Mouse (Mus musculus): ENCODE measurements around the gene Csgalnact2. TPM values are rescaled to one million over a fixed set of nuclear protein-coding genes. Genes with fewer than 3 reads are reported as not detected.

Gene Csgalnact2
- total and polyA plus RNA-seq, 2 experiments, result 1.2 to 8.7 TPM

- no peak for DNase-seq (ENCODE audit: extremely low read depth, low read depth, low spot score)
- WGBS, result 89% methylated on average over 2 of the region's 2 CpGs
- H3K9ac ChIP-seq (ENCODE audit: low read depth, low read length), result no peak overlapping the region
- peaks cover 1% of the 10 kb centered on the region; the same call in 1 of the 2 replicates for H3K4me1 ChIP-seq (ENCODE audit: control insufficient read depth, insufficient read depth, low read length)
- H3K4me3 ChIP-seq (ENCODE audit: insufficient read depth, low read depth, low read length), result no peak overlapping the region
- H3K36me3 ChIP-seq (ENCODE audit: control insufficient read depth, insufficient read depth, low read length), result peaks cover 5% of the 10 kb centered on the region
- peaks cover 3% of the 10 kb centered on the region; the same call in 1 of the 2 replicates for H3K79me2 ChIP-seq (ENCODE audit: control insufficient read depth, insufficient read depth, low read length)
- H3K27ac ChIP-seq (replicated peaks; ENCODE audit: insufficient read depth, low read depth, low read length), result no peak overlapping the region
- TF ChIP-seq CTCF (IDR thresholded peaks at IDR 0.05; ENCODE audit: low read depth, low read length) (no peak), POLR2A (IDR thresholded peaks at IDR 0.05; ENCODE audit: extremely low read depth, insufficient read depth, low read length) (no peak)
- H3K27me3 ChIP-seq (ENCODE audit: control insufficient read depth, insufficient read depth, low read length), result no peaks in the 10 kb centered on the region
These were observed 8.9 kb downstream of the Csgalnact2 start for GRCm38 (mm10) chr6:118130022-118130421.

- Histone ChIP-seq H3K79me2 (ENCODE audit: control insufficient read depth, insufficient read depth, low read length) (peaks cover 3% of the 10 kb centered on the region; the same call in 1 of the 2 replicates), H3K9ac (ENCODE audit: low read depth, low read length) (no peak overlapping the region), H3K4me3 (ENCODE audit: insufficient read depth, low read depth, low read length) (no peak overlapping the region), H3K36me3 (ENCODE audit: control insufficient read depth, insufficient read depth, low read length) (peaks cover 20% of the 10 kb centered on the region), H3K27ac (replicated peaks; ENCODE audit: insufficient read depth, low read depth, low read length) (no peak overlapping the region), H3K4me1 (ENCODE audit: control insufficient read depth, insufficient read depth, low read length) (peaks cover 1% of the 10 kb centered on the region; the same call in 1 of the 2 replicates), H3K27me3 (ENCODE audit: control insufficient read depth, insufficient read depth, low read length) (no peaks in the 10 kb centered on the region)
- peak; percentile 11 for DNase-seq (ENCODE audit: extremely low read depth, low read depth, low spot score)
- 55% methylated on average over 6 of the region's 6 CpGs for WGBS
- no peak for TF ChIP-seq POLR2A (IDR thresholded peaks at IDR 0.05; ENCODE audit: extremely low read depth, insufficient read depth, low read length)
These were observed 11.0 kb downstream of the Csgalnact2 start for GRCm38 (mm10) chr6:118127827-118128487.

GRCm38 (mm10) chr6:118127198-118127597, 11.7 kb downstream of the Csgalnact2 start:
- TF ChIP-seq POLR2A (IDR thresholded peaks at IDR 0.05; ENCODE audit: extremely low read depth, insufficient read depth, low read length) (no peak), CTCF (IDR thresholded peaks at IDR 0.05; ENCODE audit: low read depth, low read length) (no peak)
- peaks cover 26% of the 10 kb centered on the region for H3K36me3 ChIP-seq (ENCODE audit: control insufficient read depth, insufficient read depth, low read length)
- H3K27me3 ChIP-seq (ENCODE audit: control insufficient read depth, insufficient read depth, low read length), result no peaks in the 10 kb centered on the region
- no peak overlapping the region for H3K9ac ChIP-seq (ENCODE audit: low read depth, low read length)
- DNase-seq (ENCODE audit: extremely low read depth, low read depth, low spot score), result peak; percentile 15
- H3K79me2 ChIP-seq (ENCODE audit: control insufficient read depth, insufficient read depth, low read length), result peaks cover 3% of the 10 kb centered on the region; the same call in 1 of the 2 replicates
- H3K4me3 ChIP-seq (ENCODE audit: insufficient read depth, low read depth, low read length), result no peak overlapping the region
- no peak overlapping the region for H3K27ac ChIP-seq (replicated peaks; ENCODE audit: insufficient read depth, low read depth, low read length)
- H3K4me1 ChIP-seq (ENCODE audit: control insufficient read depth, insufficient read depth, low read length), result peaks cover 1% of the 10 kb centered on the region; the same call in 1 of the 2 replicates
- WGBS, result 81% methylated on average over 7 of the region's 7 CpGs

GRCm38 (mm10) chr6:118126577-118126976, 12.4 kb downstream of the Csgalnact2 start:
- peaks cover 26% of the 10 kb centered on the region for H3K36me3 ChIP-seq (ENCODE audit: control insufficient read depth, insufficient read depth, low read length)
- H3K79me2 ChIP-seq (ENCODE audit: control insufficient read depth, insufficient read depth, low read length), result no peaks in the 10 kb centered on the region
- H3K4me1 ChIP-seq (ENCODE audit: control insufficient read depth, insufficient read depth, low read length), result peaks cover 1% of the 10 kb centered on the region; the same call in 1 of the 2 replicates
- H3K9ac ChIP-seq (ENCODE audit: low read depth, low read length), result no peak overlapping the region
- no peak for DNase-seq (ENCODE audit: extremely low read depth, low read depth, low spot score)
- no peak overlapping the region for H3K27ac ChIP-seq (replicated peaks; ENCODE audit: insufficient read depth, low read depth, low read length)
- H3K27me3 ChIP-seq (ENCODE audit: control insufficient read depth, insufficient read depth, low read length), result no peaks in the 10 kb centered on the region
- TF ChIP-seq CTCF (IDR thresholded peaks at IDR 0.05; ENCODE audit: low read depth, low read length) (no peak), POLR2A (IDR thresholded peaks at IDR 0.05; ENCODE audit: extremely low read depth, insufficient read depth, low read length) (no peak)
- H3K4me3 ChIP-seq (ENCODE audit: insufficient read depth, low read depth, low read length), result no peak overlapping the region

GRCm38 (mm10) chr6:118122767-118123166, 16.2 kb downstream of the Csgalnact2 start:
- Histone ChIP-seq H3K4me1 (ENCODE audit: control insufficient read depth, insufficient read depth, low read length) (peaks cover under 1% of the 10 kb centered on the region; the same call in 1 of the 2 replicates), H3K9ac (ENCODE audit: low read depth, low read length) (no peak overlapping the region), H3K4me3 (ENCODE audit: insufficient read depth, low read depth, low read length) (no peak overlapping the region), H3K36me3 (ENCODE audit: control insufficient read depth, insufficient read depth, low read length) (peaks cover 30% of the 10 kb centered on the region), H3K27ac (replicated peaks; ENCODE audit: insufficient read depth, low read depth, low read length) (no peak overlapping the region), H3K79me2 (ENCODE audit: control insufficient read depth, insufficient read depth, low read length) (no peaks in the 10 kb centered on the region), H3K27me3 (ENCODE audit: control insufficient read depth, insufficient read depth, low read length) (no peaks in the 10 kb centered on the region)
- TF ChIP-seq POLR2A (IDR thresholded peaks at IDR 0.05; ENCODE audit: extremely low read depth, insufficient read depth, low read length) (no peak), CTCF (IDR thresholded peaks at IDR 0.05; ENCODE audit: low read depth, low read length) (no peak)
- WGBS, result 97% methylated on average over 1 of the region's 1 CpGs
- DNase-seq (ENCODE audit: extremely low read depth, low read depth, low spot score), result no peak

GRCm38 (mm10) chr6:118111810-118112209, 27.1 kb downstream of the Csgalnact2 start:
- no peak for DNase-seq (ENCODE audit: extremely low read depth, low read depth, low spot score)
- H3K27ac ChIP-seq (replicated peaks; ENCODE audit: insufficient read depth, low read depth, low read length), result no peak overlapping the region
- no peak overlapping the region for H3K9ac ChIP-seq (ENCODE audit: low read depth, low read length)
- peaks cover 17% of the 10 kb centered on the region for H3K36me3 ChIP-seq (ENCODE audit: control insufficient read depth, insufficient read depth, low read length)
- H3K79me2 ChIP-seq (ENCODE audit: control insufficient read depth, insufficient read depth, low read length), result no peaks in the 10 kb centered on the region
- H3K4me1 ChIP-seq (ENCODE audit: control insufficient read depth, insufficient read depth, low read length), result no peaks in the 10 kb centered on the region
- TF ChIP-seq CTCF (IDR thresholded peaks at IDR 0.05; ENCODE audit: low read depth, low read length), result no peak
- no peak for TF ChIP-seq POLR2A (IDR thresholded peaks at IDR 0.05; ENCODE audit: extremely low read depth, insufficient read depth, low read length)
- H3K27me3 ChIP-seq (ENCODE audit: control insufficient read depth, insufficient read depth, low read length), result no peaks in the 10 kb centered on the region
- no peak overlapping the region for H3K4me3 ChIP-seq (ENCODE audit: insufficient read depth, low read depth, low read length)
- 88% methylated on average over 1 of the region's 1 CpGs for WGBS
